Mouse (Mus musculus): ENCODE measurements around the gene Gsap.
A peak's percentile ranks its signal among the peaks of the same experiment; 100 is the strongest.
"Not testable (repeated sequence)": the region's sequence is repeated elsewhere in the genome, so short reads cannot be mapped to it uniquely, and the experiment has no call there.

Gsap gene

GRCm38 (mm10) chr5:21261202-21261844 lies 75.3 kb downstream of the Gsap start:
- no peak for DNase-seq (ENCODE audit: low spot score)

DNA sequence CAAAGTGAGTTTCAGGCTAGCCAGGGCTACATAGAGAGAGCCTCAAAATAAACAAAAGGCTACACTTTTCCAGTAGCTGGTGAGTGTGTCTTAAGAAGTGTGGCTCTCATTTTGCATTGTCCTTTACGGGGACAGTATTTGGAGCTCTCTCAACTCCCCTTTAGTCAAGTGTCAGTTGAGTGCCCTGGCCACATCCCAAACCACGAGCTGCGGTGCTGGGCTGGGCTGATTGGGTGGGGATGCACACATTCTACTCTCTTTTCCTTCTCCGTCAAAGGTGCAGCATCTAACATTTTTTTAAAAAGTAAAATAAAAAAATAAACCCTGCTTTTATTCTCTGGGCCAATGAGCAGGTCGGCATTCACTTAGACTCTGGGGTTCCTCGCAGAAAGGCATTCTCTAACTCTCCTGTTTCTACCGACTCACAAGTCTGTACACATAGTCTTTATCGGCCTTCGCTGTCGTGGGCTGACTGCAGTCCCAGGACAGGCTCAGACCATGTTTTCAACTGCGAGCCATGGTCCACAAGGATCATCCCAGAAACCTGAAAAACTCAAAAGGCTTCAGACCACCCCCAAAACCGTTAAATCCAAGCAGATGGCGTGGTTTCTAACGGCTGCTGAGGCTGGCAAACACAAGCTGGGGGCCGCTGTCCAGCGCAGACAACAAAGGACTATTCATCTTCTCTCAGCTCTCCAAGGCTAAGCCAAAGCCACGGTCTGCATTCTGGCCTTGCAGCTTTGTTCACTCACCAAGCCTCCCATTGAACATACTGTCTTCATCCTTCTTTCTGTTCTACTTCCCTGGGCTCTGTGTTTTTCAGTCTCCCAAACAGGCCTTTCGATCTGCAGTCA lies 77.4 kb downstream of the Gsap start:
- DNase-seq (ENCODE audit: low spot score) = no peak

DNA sequence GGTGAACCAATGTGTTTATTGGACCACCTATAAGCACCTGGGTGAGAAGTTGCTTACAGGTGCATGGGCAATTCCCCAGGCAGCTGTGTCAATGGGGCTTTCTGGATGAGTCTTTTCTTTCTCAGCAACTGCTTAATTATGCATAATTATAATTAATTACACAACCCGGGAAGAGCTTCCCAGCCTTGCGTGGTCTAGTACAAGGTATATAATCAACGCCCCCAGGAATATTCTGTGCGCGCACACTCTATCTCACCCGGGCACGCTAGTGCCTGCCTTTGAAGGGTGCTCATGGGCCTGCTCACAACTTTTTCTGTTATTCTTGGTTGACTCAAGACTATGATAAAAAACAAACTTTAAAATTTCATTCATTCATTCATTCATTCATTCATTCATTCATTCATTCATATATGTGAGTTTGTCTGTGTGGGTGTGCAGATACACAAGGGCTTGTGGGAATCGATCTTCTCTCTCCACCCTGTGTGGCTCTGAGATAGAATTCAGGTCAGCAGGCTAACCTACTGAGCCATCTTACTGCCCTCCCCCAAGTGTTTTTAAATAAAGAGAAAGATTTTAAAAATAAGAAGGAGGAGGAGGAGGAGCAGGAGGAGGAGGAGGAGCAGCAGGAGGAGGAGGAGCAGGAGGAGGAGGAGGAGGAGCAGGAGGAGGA lies 78.4 kb downstream of the Gsap start:
- DNase-seq (ENCODE audit: low spot score) = no peak

GRCm38 (mm10) chr5:21265049-21265448 lies 79.0 kb downstream of the Gsap start:
- DNase-seq (ENCODE audit: low spot score) = peak; percentile 78

GRCm38 (mm10) chr5:21267090-21267489 lies 81.0 kb downstream of the Gsap start:
- DNase-seq (ENCODE audit: low spot score) = no peak

GRCm38 (mm10) chr5:21269446-21269845 lies 83.4 kb downstream of the Gsap start:
- no peak for DNase-seq (ENCODE audit: low spot score)

- DNase-seq (ENCODE audit: low spot score) = no peak
Measured at GRCm38 (mm10) chr5:21270756-21271155, 84.7 kb downstream of the Gsap start.

DNA sequence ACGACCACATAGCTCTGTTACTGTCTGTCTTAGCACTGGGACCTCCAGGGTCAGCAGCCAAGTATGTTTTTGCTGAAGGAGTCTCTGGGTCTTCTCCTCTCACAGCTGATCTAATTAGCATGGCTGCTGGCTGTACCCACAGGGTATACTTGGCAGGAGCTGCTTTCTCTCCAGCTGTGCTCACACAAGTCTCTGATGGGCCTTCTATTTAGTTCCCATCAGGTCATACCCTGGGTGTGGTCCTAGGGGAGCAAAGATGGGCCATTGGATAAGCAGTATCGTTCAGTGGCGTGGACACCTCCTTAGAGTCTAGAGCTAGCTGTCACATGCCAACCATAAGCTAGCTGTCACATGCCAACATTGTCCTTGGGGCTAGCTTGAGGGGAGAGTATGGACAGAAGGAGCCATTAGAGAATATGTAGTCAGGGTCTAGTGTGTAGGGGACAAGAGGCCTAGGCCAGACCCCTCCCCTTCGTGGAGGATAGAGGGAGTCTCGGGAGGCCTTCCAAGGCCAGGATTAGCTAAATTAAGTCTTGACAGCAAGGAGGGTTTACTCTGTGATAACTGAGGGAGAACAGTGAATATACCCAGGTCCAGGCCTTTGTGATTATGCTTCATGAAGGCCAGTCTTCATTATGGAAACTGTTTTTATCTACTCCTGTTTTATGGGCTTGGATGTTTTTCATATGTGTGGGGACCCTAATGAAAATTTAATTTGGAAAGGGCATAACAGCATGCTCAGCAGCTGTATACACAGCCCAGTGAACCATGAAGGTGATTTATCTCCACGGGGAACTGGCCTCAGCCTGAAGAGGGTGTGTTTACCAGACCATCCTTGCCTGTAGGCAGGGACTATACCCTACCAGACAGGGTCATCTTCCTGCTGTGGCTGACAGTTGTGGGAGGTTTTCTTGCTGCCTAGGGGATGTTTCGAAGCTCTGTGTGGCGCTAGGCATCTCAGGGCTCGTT lies 85.6 kb downstream of the Gsap start:
- no peak for DNase-seq (ENCODE audit: low spot score)

GRCm38 (mm10) chr5:21277685-21278084 lies 91.6 kb downstream of the Gsap start:
- not testable (repeated sequence) for DNase-seq (ENCODE audit: low spot score)

DNA sequence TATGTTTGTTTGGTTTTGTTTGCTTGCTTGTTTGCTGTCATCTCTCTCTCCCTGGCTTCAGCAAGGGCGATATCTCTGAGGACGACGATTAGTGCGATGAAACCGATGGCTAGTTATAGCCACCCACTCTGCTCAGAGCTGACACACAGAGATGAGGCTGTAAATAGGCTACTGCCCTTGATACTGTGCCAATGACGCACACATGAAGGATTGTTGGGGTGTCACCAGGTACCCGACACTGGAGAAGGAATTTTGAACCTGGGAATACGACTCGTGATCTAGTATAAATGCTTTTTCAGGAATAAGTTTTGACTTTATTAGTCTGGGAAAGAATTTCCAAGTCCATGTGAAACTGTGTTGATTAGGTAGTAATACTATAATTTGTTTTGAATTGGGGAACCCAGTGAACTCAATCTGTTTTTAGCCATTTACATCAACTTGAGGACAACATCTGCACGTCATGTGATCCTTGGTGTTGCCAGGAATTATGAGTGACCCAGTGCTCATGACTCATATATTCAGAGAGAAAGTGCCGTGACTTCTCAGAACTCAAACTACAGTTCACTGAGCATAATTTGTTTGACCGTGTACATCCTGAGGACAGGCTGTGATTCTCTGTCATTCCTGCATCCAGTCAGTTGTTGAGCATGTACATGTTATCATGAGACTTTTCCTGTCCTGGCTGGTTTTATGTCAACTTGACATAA lies 97.5 kb downstream of the Gsap start:
- DNase-seq (ENCODE audit: low spot score) = no peak

GRCm38 (mm10) chr5:21288658-21289435 lies 102.8 kb downstream of the Gsap start:
- DNase-seq (ENCODE audit: low spot score) = no peak

GRCm38 (mm10) chr5:21290594-21290993 lies 104.5 kb downstream of the Gsap start:
- no peak for DNase-seq (ENCODE audit: low spot score)

DNA sequence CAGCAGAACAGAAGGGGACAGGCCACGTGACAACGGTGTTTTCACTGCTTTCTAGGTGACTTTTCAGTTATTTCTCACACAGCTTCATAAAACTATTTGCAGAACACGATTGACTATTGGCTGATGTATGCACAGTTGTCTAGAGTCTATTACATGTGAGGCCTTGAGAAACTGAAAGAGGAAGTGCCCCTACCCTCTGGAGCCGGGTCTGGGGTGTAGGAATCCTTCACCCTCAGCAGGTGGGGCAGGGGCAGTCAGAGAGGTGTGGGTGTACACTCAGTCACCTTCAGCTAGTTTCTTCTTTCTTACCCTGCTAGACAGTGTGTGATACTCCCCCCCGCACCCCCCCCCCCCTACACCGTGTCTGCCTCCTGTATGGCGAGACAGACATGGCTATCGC lies 109.6 kb downstream of the Gsap start:
- DNase-seq (ENCODE audit: low spot score) = no peak

- no peak for DNase-seq (ENCODE audit: low spot score)
Measured at GRCm38 (mm10) chr5:21299076-21299755, 113.2 kb downstream of the Gsap start.

GRCm38 (mm10) chr5:21300058-21300457 lies 114.0 kb downstream of the Gsap start:
- DNase-seq (ENCODE audit: low spot score) = no peak

GRCm38 (mm10) chr5:21301011-21301410 lies 115.0 kb downstream of the Gsap start:
- DNase-seq (ENCODE audit: low spot score) = no peak

GRCm38 (mm10) chr5:21307165-21307564 lies 121.1 kb downstream of the Gsap start:
- no peak for DNase-seq (ENCODE audit: low spot score)

DNA sequence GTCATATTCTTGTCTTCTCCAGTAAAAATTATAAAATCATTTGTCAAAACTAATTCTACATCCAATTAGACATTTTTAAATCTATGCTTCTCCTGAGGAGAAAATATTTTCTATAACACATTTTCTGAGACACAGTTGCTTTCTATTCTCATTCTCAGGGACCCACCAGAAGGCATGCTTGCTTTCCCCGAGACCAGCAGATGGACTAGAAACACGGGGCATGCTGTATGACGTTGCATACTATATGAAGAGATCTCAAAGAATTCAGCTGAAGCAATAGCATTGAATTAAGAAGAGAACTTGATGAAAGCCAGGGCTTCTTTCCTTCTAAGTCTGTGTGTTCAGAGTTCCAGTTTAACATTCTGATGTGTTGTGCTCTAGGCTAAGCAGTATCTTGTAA lies 128.6 kb downstream of the Gsap start:
- DNase-seq (ENCODE audit: low spot score) = no peak

GRCm38 (mm10) chr5:21320138-21320537 lies 134.1 kb downstream of the Gsap start:
- DNase-seq (ENCODE audit: low spot score) = no peak

GRCm38 (mm10) chr5:21326494-21326893 lies 140.4 kb downstream of the Gsap start:
- DNase-seq (ENCODE audit: low spot score) = peak; percentile 40
